Mouse (Mus musculus) spleen, adult 2 months (tissue): ENCODE results near the gene Hist2h2bb. TPM values are rescaled to one million over a fixed set of nuclear protein-coding genes. Genes with fewer than 3 reads are reported as not detected.
A peak's percentile ranks its signal among the peaks of the same experiment; 100 is the strongest.

ENCODE experiments used
- DNase-seq, 2 experiments: peaks; one replicate each; pipeline versions ENCODE4 v3.0.0 to v3.0.0-alpha.2; 2012 to 2021; ENCODE audit warnings: low spot score in 2 of 2, low read depth in 1 of 2
- H3K27ac ChIP-seq: fragments of 200-500 bp; 2 replicates; pipeline ENCODE4 v1.5.1; 2012; ENCODE audit warnings: low read length, inconsistent platforms; ENCODE audit not compliant: insufficient read depth
- H3K27me3 ChIP-seq: fragments of 200-500 bp; 2 replicates; pipeline ENCODE4 v1.6.1; 2012; ENCODE audit warnings: mild to moderate bottlenecking, moderate library complexity, low read length, inconsistent platforms; ENCODE audit not compliant: control insufficient read depth, insufficient read depth
- H3K36me3 ChIP-seq: fragments of 200-500 bp; 2 replicates; pipeline ENCODE4 v1.6.1; 2012; ENCODE audit warnings: mild to moderate bottlenecking, low read length, inconsistent platforms; ENCODE audit not compliant: control insufficient read depth, insufficient read depth
- H3K4me1 ChIP-seq: fragments of 200-500 bp; 2 replicates; pipeline ENCODE4 v1.6.1; 2011; ENCODE audit warnings: inconsistent platforms; ENCODE audit not compliant: control insufficient read depth, insufficient read depth, insufficient read length
- H3K4me3 ChIP-seq: fragments of 200-500 bp; 2 replicates; pipeline ENCODE4 v1.5.1; 2011; ENCODE audit warnings: mild to moderate bottlenecking, inconsistent platforms; ENCODE audit not compliant: insufficient read depth, insufficient read length; ENCODE audit errors: extremely low read depth
- CTCF ChIP-seq: fragments of 200-500 bp; IDR thresholded peaks from 2 replicates; pipeline ENCODE4 v1.5.1; 2011; ENCODE audit warnings: mild to moderate bottlenecking, inconsistent platforms; ENCODE audit not compliant: insufficient read depth, insufficient read length, insufficient replicate concordance; ENCODE audit errors: extremely low read depth
- POLR2A ChIP-seq: fragments of 200-500 bp; IDR thresholded peaks from 2 replicates; pipeline ENCODE4 v1.6.1; 2011; ENCODE audit warnings: low read depth, low read length, inconsistent platforms
- WGBS: fragments of 180-500 bp; shearing (Covaris S2); methylation state at CpG from one replicate; pipeline ENCODE4 v1.1.7; 2018; 5-methylcytosine and 5-hydroxymethylcytosine counted together
- polyA plus RNA-seq: library from polyadenylated mRNA; depleted of rRNA; stranded (reverse); fragments of >200 nt; gene quantifications from 2 replicates; pipeline ENCODE4 v1.2.3, GENCODE M21; 2012

Hist2h2bb gene
- polyA plus RNA-seq, 1 experiment = 14.7 TPM

- no peak overlapping the region for H3K27ac ChIP-seq
- 91% methylated on average over 5 of the region's 5 CpGs for WGBS
- H3K36me3 ChIP-seq = no peaks in the 10 kb centered on the region
- TF ChIP-seq POLR2A = no peak
- TF ChIP-seq CTCF = no peak
- peaks cover 4% of the 10 kb centered on the region; the same call in 1 of the 2 replicates for H3K4me1 ChIP-seq
- no peak for DNase-seq
- no peaks in the 10 kb centered on the region for H3K27me3 ChIP-seq
- no peak overlapping the region for H3K4me3 ChIP-seq
Measured at GRCm38 (mm10) chr3:96260220-96260619, 9.3 kb upstream of the Hist2h2bb start.

- H3K4me3 ChIP-seq = 0 out of 2 replicates have a peak overlapping the region, but pooled peaks have one; percentile 76
- TF ChIP-seq CTCF = no peak
- TF ChIP-seq POLR2A = no peak
- no peaks in the 10 kb centered on the region for H3K27me3 ChIP-seq
- DNase-seq = no peak
- peaks cover 4% of the 10 kb centered on the region; the same call in 1 of the 2 replicates for H3K4me1 ChIP-seq
- 56% methylated on average over 3 of the region's 3 CpGs for WGBS
- no peaks in the 10 kb centered on the region for H3K36me3 ChIP-seq
- H3K27ac ChIP-seq = peak overlapping the region; percentile 96
Measured at GRCm38 (mm10) chr3:96261623-96262022, 7.9 kb upstream of the Hist2h2bb start.

- H3K4me3 ChIP-seq = peak overlapping the region; percentile 76
- WGBS = under 1% methylated on average over 19 of the region's 19 CpGs
Measured at GRCm38 (mm10) chr3:96262216-96262875, 7.2 kb upstream of the Hist2h2bb start.

GRCm38 (mm10) chr3:96262979-96263550 is 6.5 kb upstream of the Hist2h2bb start, which contains the start of gene Hist2h4:
TSS of gene Hist2h4 (minus strand) at chr3:96263311.
- Histone ChIP-seq H3K4me1 (peaks cover 6% of the 10 kb centered on the region; the same call in 1 of the 2 replicates), H3K36me3 (no peaks in the 10 kb centered on the region), H3K27ac (peak within 1 kb of the TSS; percentile 100), H3K27me3 (no peaks in the 10 kb centered on the region), H3K4me3 (peak within 1 kb of the TSS; percentile 76)
- 1% methylated on average over 40 of the region's 40 CpGs for WGBS
- DNase-seq = peak; percentile 89 to 92
- TF ChIP-seq POLR2A (peak; percentile 100), CTCF (no peak)

More at GRCm38 (mm10) chr3:96262216-96262875, 7.2 kb upstream of the Hist2h2bb start:
- DNase-seq = peak; percentile 68 to 71
- Histone ChIP-seq H3K4me1 (peaks cover 4% of the 10 kb centered on the region; the same call in 1 of the 2 replicates), H3K27ac (peak overlapping the region; percentile 96), H3K27me3 (no peaks in the 10 kb centered on the region), H3K36me3 (no peaks in the 10 kb centered on the region)
- TF ChIP-seq CTCF = no peak
- TF ChIP-seq POLR2A = peak; percentile 11; the same call in 1 of the 2 replicates

GRCm38 (mm10) chr3:96263558-96264403 is 5.8 kb upstream of the Hist2h2bb start:
- peak overlapping the region; percentile 76 for H3K4me3 ChIP-seq
- no peaks in the 10 kb centered on the region for H3K27me3 ChIP-seq
- H3K27ac ChIP-seq = peak overlapping the region; percentile 100
- no peak for TF ChIP-seq CTCF
- no peak for TF ChIP-seq POLR2A
- H3K36me3 ChIP-seq = no peaks in the 10 kb centered on the region
- H3K4me1 ChIP-seq = peaks cover 7% of the 10 kb centered on the region; the same call in 1 of the 2 replicates
- 1% methylated on average over 27 of the region's 27 CpGs for WGBS
- DNase-seq = peak in 1 of 2 experiments; percentile 44

- Histone ChIP-seq H3K36me3 (no peaks in the 10 kb centered on the region), H3K4me1 (peaks cover 7% of the 10 kb centered on the region; the same call in 1 of the 2 replicates), H3K4me3 (no peak overlapping the region), H3K27me3 (no peaks in the 10 kb centered on the region), H3K27ac (peak overlapping the region; percentile 100)
- no peak for TF ChIP-seq CTCF
- TF ChIP-seq POLR2A = no peak
- WGBS = 66% methylated on average over 7 of the region's 7 CpGs
- DNase-seq = no peak
Measured at GRCm38 (mm10) chr3:96264404-96264949, 5.1 kb upstream of the Hist2h2bb start.
